Mouse (Mus musculus): ENCODE data around the gene Gpr135. TPM values are rescaled to one million over a fixed set of nuclear protein-coding genes. Genes with fewer than 3 reads are reported as not detected.
A peak's percentile ranks its signal among the peaks of the same experiment; 100 is the strongest.

Gpr135 gene
- 0.23 and 0.24 TPM in 2 replicates for polyA plus RNA-seq (2016; fragmentation: Nextera tagmentation; extraction: Ambion mirVana)

DNA sequence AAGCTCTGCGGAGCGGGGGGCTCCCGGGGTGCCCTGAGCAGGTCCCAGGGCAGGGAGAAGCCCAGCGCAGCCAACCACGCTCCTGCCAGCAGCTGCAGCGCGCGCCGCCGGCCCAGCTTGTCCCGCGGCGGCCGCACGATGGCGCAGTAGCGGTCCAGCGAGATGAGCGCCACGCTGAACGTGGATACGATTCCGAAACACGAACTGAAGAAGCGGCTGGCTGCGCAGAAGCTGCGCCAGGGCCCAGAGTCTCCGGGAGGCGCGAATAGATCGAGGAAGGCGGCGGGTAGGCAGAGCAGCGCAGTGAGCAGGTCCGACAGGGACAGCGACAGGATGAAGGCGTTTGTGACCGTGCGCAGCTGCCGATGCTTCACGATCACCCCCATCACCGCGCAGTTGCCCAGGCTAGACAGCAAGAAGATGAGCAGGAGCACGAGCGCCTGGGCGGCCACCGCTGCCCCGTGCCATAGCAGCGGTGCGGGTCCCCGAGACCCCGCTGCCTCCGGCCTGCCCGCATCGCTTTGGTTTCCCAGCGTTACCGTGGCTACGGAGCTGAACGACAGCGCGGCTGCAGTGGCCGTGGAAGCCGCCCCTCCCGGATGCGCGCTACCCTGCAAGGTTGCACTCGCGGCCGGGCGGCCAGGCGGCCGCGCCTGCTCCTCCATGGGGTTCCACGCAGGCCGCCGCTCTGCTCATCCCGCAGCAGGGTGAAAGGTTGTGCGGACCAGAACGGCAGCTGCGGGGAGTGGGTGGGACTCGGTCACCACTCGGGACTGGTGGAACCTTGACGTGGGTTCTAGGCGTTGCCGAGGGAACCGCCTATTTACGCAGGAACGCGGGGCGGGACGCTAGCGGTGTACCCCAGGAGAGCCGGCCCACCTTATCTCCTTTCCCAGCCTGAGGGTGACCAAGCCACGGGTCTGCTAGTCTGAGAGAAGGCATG is at the start of gene Gpr135:
TSS of gene Gpr135 (minus strand) at position 799 of the 943 bp plus-strand sequence.
- peak within 1 kb of the TSS; percentile 61 for H3K27ac ChIP-seq

DNA sequence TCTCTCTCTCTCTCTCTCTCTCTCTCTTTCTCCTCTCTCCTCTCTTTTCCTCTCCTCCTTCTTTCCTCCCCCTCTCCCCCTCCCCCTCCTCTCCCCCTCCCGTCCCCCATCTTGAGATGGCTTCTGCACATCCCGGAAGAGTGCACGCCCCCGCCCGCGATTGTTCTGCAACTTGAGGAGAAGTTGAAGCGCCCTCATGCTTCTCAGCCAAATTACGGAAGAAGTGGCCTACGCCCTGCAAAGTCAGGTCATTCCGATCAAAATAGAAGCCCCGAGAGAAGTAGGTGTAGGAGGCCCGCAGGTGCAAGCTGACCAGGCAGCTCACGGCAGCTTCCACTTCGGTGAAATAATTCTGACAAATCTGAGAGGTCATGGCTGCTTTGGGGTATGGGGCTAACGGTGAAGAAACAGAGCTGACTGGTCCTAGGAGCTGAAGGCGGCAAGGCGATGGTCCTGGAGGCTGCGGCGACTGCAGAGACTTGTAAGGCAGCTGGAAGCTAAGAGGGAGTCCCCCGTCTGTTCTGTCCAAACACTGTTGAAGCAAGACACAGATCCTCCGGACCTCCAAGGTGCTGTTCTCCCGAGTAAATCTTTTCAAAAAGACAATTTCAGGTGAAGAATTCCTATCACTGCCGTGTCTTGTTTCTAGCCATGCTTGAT is 44.9 kb upstream of the Gpr135 start:
- H3K4me1 ChIP-seq, result no peaks in the 10 kb centered on the region

More for the DNA sequence above, at the start of gene Gpr135:
- H3K36me3 ChIP-seq, result peaks cover 13% of the 10 kb centered on the region
- H3K27me3 ChIP-seq (ENCODE audit: low read depth, poor library complexity, severe bottlenecking), result peaks cover 57% of the 10 kb centered on the region
- DNase-seq (ENCODE audit: low spot score), result peak; percentile 91
- WGBS, result under 1% methylated on average over 94 of the region's 94 CpGs
- H3K4me3 ChIP-seq, result peak within 1 kb of the TSS; percentile 71
- H3K4me1 ChIP-seq, result peaks cover 17% of the 10 kb centered on the region
- no peaks in the 10 kb centered on the region for H3K9me3 ChIP-seq (replicated peaks)

GRCm38 (mm10) chr12:72115126-72115525 is 44.2 kb upstream of the Gpr135 start:
- WGBS, result 86% methylated on average over 6 of the region's 6 CpGs
- Histone ChIP-seq H3K4me1 (no peaks in the 10 kb centered on the region), H3K27me3 (ENCODE audit: low read depth, poor library complexity, severe bottlenecking) (no peaks in the 10 kb centered on the region), H3K4me3 (no peak overlapping the region), H3K36me3 (no peaks in the 10 kb centered on the region), H3K9me3 (replicated peaks) (no peaks in the 10 kb centered on the region), H3K27ac (no peak overlapping the region)
- no peak for DNase-seq (ENCODE audit: low spot score)

More for the DNA sequence above, 44.9 kb upstream of the Gpr135 start:
- H3K27me3 ChIP-seq (ENCODE audit: low read depth, poor library complexity, severe bottlenecking), result no peaks in the 10 kb centered on the region
- no peaks in the 10 kb centered on the region for H3K9me3 ChIP-seq (replicated peaks)
- H3K4me3 ChIP-seq, result no peak overlapping the region
- no peak for DNase-seq (ENCODE audit: low spot score)
- H3K27ac ChIP-seq, result no peak overlapping the region
- WGBS, result 81% methylated on average over 21 of the region's 23 CpGs
- H3K36me3 ChIP-seq, result no peaks in the 10 kb centered on the region

- Histone ChIP-seq H3K4me3 (no peak overlapping the region), H3K4me1 (peaks cover 3% of the 10 kb centered on the region; the same call in 1 of the 2 replicates), H3K9me3 (replicated peaks) (no peaks in the 10 kb centered on the region), H3K27me3 (ENCODE audit: low read depth, poor library complexity, severe bottlenecking) (no peaks in the 10 kb centered on the region), H3K36me3 (peaks cover 17% of the 10 kb centered on the region), H3K27ac (no peak overlapping the region)
- DNase-seq (ENCODE audit: low spot score), result peak; percentile 48
- WGBS, result 32% methylated on average over 14 of the region's 14 CpGs
Measured at GRCm38 (mm10) chr12:72104525-72105281, 33.8 kb upstream of the Gpr135 start.

GRCm38 (mm10) chr12:72104027-72104426 is 33.1 kb upstream of the Gpr135 start:
- Histone ChIP-seq H3K4me1 (peaks cover 3% of the 10 kb centered on the region; the same call in 1 of the 2 replicates), H3K4me3 (no peak overlapping the region), H3K36me3 (peaks cover 22% of the 10 kb centered on the region), H3K27me3 (ENCODE audit: low read depth, poor library complexity, severe bottlenecking) (no peaks in the 10 kb centered on the region), H3K9me3 (replicated peaks) (no peaks in the 10 kb centered on the region), H3K27ac (no peak overlapping the region)
- DNase-seq (ENCODE audit: low spot score), result no peak
- WGBS, result 89% methylated on average over 5 of the region's 5 CpGs

- Histone ChIP-seq H3K27me3 (ENCODE audit: low read depth, poor library complexity, severe bottlenecking) (no peaks in the 10 kb centered on the region), H3K27ac (no peak overlapping the region), H3K4me3 (no peak overlapping the region), H3K9me3 (replicated peaks) (no peaks in the 10 kb centered on the region), H3K4me1 (peaks cover 3% of the 10 kb centered on the region; the same call in 1 of the 2 replicates), H3K36me3 (peaks cover 30% of the 10 kb centered on the region)
- DNase-seq (ENCODE audit: low spot score), result no peak
- 88% methylated on average over 6 of the region's 6 CpGs for WGBS
Measured at GRCm38 (mm10) chr12:72102776-72103175, 31.9 kb upstream of the Gpr135 start.

GRCm38 (mm10) chr12:72096966-72097365 is 26.0 kb upstream of the Gpr135 start:
- Histone ChIP-seq H3K36me3 (peaks cover 86% of the 10 kb centered on the region), H3K27me3 (ENCODE audit: low read depth, poor library complexity, severe bottlenecking) (no peaks in the 10 kb centered on the region), H3K4me3 (no peak overlapping the region), H3K27ac (no peak overlapping the region), H3K9me3 (replicated peaks) (no peaks in the 10 kb centered on the region), H3K4me1 (no peaks in the 10 kb centered on the region)
- 96% methylated on average over 8 of the region's 8 CpGs for WGBS
- DNase-seq (ENCODE audit: low spot score), result no peak

DNA sequence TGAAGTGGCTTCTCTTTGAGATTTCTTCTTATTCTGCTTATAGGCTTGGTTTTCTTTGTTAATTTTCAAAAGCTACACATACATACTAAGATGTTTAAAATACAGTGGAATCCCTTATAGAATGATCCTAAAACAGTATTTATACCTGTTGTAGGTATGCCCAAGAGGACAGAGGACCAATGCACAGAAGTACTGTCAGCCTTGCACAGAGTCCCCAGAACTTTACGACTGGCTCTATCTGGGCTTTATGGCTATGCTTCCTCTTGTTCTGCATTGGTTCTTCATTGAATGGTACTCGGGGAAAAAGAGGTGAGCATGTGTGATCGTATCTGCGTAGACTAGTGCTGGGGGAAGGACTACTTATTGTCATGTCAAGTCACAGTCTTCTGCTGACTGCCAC is 18.9 kb upstream of the Gpr135 start:
- no peak overlapping the region for H3K4me3 ChIP-seq
- no peak for DNase-seq (ENCODE audit: low spot score)
- H3K27ac ChIP-seq, result no peak overlapping the region
- no peaks in the 10 kb centered on the region for H3K9me3 ChIP-seq (replicated peaks)
- 91% methylated on average over 4 of the region's 4 CpGs for WGBS
- peaks cover 51% of the 10 kb centered on the region for H3K36me3 ChIP-seq
- no peaks in the 10 kb centered on the region for H3K27me3 ChIP-seq (ENCODE audit: low read depth, poor library complexity, severe bottlenecking)
- peaks cover 17% of the 10 kb centered on the region for H3K4me1 ChIP-seq

DNA sequence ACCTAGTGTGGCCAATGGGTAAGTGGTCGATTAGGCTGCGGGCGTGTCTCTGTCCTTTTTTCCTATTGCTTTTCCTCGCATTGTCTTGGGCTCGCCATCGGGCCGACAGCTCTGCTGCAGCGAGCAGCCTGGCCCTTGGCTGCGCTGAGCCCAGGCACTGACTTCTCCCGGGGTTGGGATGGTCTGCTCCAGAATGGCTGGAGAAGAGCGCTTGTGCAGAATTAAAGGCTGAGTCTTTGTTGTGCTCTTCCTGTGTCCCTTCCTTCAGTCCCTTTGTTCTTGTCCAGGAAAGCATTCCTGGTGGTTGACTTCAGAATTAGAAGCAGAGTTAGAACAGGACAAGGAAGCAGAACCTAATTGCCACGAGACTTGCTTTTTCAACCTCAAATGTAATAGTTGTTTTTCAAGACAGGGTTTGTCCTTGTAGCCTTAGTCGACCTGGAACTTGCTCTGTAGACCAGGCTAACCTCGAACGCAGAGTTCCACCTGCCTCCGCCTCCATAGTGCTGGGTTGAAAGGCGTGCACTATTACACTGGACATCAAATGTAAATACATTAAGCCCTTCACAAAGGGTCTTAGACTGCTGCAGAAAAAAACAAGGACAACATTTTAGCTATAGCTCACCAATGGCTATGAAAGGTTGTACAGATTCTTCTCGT is 15.4 kb upstream of the Gpr135 start:
- Histone ChIP-seq H3K36me3 (peaks cover 16% of the 10 kb centered on the region), H3K27me3 (ENCODE audit: low read depth, poor library complexity, severe bottlenecking) (no peaks in the 10 kb centered on the region), H3K4me1 (peaks cover 37% of the 10 kb centered on the region), H3K9me3 (replicated peaks) (no peaks in the 10 kb centered on the region), H3K4me3 (peak overlapping the region; percentile 77), H3K27ac (peak overlapping the region; percentile 95)
- WGBS, result 3% methylated on average over 18 of the region's 18 CpGs
- DNase-seq (ENCODE audit: low spot score), result no peak

DNA sequence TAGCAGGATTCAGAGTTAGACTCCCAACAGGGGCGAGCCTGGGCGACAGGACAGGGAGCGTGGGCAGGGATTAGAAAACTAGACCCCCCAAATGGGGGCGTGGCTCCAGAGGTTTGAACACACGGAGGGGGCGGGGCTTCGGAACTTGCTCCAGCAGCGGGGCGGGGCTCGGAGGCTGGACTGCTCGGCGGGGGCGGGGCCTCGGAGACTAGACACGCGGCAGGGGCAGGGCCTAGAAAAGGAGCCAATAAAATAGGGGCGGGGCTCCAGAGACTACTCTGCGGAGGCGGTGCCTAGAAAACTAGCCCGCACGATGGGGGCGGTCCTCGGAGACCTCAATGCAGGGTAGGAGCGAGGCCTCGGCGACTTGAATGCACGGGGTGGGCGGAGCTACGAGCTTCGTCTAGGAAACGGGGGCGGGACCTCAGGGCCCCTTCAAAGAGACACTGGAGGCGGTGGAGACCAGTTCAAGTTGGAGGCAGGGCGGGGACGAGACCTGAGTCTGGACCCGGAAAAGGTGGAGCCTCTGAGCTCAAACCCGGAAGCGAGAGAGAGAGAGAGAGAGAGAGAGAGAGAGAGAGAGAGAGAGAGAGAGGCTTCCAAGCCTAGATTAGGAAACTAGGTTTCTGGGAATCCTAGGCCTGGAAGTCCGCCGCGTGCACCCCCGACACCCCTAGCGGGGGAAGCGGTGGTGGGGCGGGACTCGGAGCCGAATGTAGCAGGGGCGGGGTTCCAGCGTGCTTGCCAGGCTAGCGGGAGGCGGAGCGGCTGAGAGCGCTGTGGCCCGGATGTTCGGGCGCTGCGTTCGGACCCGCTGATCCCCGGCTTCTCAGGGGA is 14.6 kb upstream of the Gpr135 start, which contains the start of the genes L3hypdh and Jkamp:
TSS of gene L3hypdh (minus strand) at position 111 of the 837 bp plus-strand sequence.
TSS of gene Jkamp (plus strand) at position 261 of the 837 bp plus-strand sequence.
- Histone ChIP-seq H3K27me3 (ENCODE audit: low read depth, poor library complexity, severe bottlenecking) (no peaks in the 10 kb centered on the region), H3K9me3 (replicated peaks) (no peaks in the 10 kb centered on the region)
- DNase-seq (ENCODE audit: low spot score), result peak; percentile 99

DNA sequence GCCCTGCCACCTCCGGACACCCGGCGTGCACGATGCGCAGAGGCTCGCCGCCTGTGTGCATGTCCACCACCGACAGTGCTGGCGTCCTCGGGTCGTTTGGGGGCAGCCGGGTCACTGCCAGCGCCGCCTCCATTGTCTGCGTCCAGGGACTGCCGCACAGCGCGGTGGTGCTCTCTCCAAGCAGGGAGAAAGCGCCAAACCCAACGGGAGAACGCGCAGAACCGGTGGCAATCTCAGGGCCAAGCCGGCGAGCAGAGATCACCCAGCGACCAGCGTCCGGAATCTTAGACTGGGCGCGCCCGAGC is 14.1 kb upstream of the Gpr135 start:
- H3K4me1 ChIP-seq, result peaks cover 37% of the 10 kb centered on the region
- 0% methylated on average over 31 of the region's 31 CpGs for WGBS
- no peak for DNase-seq (ENCODE audit: low spot score)
- peaks cover 3% of the 10 kb centered on the region for H3K36me3 ChIP-seq
- no peaks in the 10 kb centered on the region for H3K9me3 ChIP-seq (replicated peaks)
- peak overlapping the region; percentile 95 for H3K27ac ChIP-seq
- H3K4me3 ChIP-seq, result peak overlapping the region; percentile 77
- no peaks in the 10 kb centered on the region for H3K27me3 ChIP-seq (ENCODE audit: low read depth, poor library complexity, severe bottlenecking)

More for the DNA sequence above, 14.6 kb upstream of the Gpr135 start, which contains the start of the genes L3hypdh and Jkamp:
- H3K36me3 ChIP-seq, result peaks cover 8% of the 10 kb centered on the region
- H3K4me3 ChIP-seq, result peak within 1 kb of the TSS; percentile 77
- under 1% methylated on average over 60 of the region's 60 CpGs for WGBS
- peaks cover 37% of the 10 kb centered on the region for H3K4me1 ChIP-seq
- H3K27ac ChIP-seq, result peak within 1 kb of the TSS; percentile 95

Measured in limb, embryonic 10.5 days (tissue).